ENCODE assay signal across 22 mouse cellular contexts in genomic region chr9:21889229-21889628, GRCm38 (mm10). TPM values are rescaled to one million over a fixed set of nuclear protein-coding genes. Genes with fewer than 3 reads are reported as not detected.
A peak's percentile ranks its signal among the peaks of the same experiment; 100 is the strongest.
DNase-seq lines count a peak whose midpoint lies in the region; ATAC-seq and TF ChIP-seq lines count a peak whose summit lies in the region.
"Had no signal": no experiment of that assay in that cellular context is flagged by ENCODE, and none has a peak within 500 bp of the region (broad histone marks: within the 10 kb centered on the region; RNA-seq: fewer than 3 reads in every experiment).

No protein-coding gene starts in this region.

- H3K27me3 ChIP-seq in kidney, embryonic 16.5 days (ENCODE audit: insufficient read depth, low read length), result no peaks in the 10 kb centered on the region
- no peaks in the 10 kb centered on the region for H3K27me3 ChIP-seq in ES-Bruce4 (ENCODE audit: control insufficient read depth, insufficient read depth, low read length, poor library complexity, severe bottlenecking)

- no peaks in the 10 kb centered on the region for H3K9me3 ChIP-seq in kidney, embryonic 16.5 days (ENCODE audit: low read length)
- H3K9me3 ChIP-seq in ES-Bruce4 (replicated peaks; ENCODE audit: control insufficient read depth, insufficient read depth, low read length, poor library complexity, severe bottlenecking), result peaks cover 4% of the 10 kb centered on the region; the same call in 1 of the 2 replicates
- H3K9me3 ChIP-seq: G1E; heart, embryonic 13.5 days; hindbrain, embryonic 13.5 days; limb, embryonic 12.5 days; neural tube, embryonic 15.5 days had no signal

- no peak for TF ChIP-seq EP300 in ES-Bruce4 (IDR thresholded peaks at IDR 0.05; ENCODE audit: insufficient read depth, low read depth, low read length)

- TF ChIP-seq POLR2A in ES-Bruce4 (IDR thresholded peaks at IDR 0.05; ENCODE audit: insufficient read depth, low read length), result no peak

- H3K4me2 ChIP-seq in kidney, embryonic 16.5 days (replicated peaks; ENCODE audit: low read depth, low read length), result no peak overlapping the region
- H3K4me2 ChIP-seq: heart, embryonic 13.5 days; hindbrain, embryonic 13.5 days; limb, embryonic 12.5 days; neural tube, embryonic 15.5 days had no signal

- H3K4me1 ChIP-seq in kidney, embryonic 16.5 days (ENCODE audit: insufficient read depth, low read length), result no peaks in the 10 kb centered on the region
- no peaks in the 10 kb centered on the region for H3K4me1 ChIP-seq in ES-Bruce4 (ENCODE audit: control insufficient read depth, insufficient read depth, low read length)
- H3K4me1 ChIP-seq: heart, embryonic 13.5 days; hindbrain, embryonic 13.5 days; limb, embryonic 12.5 days; midbrain, embryonic 10.5 days; neural tube, embryonic 15.5 days had no signal

- no peak overlapping the region for H3K27ac ChIP-seq in kidney, embryonic 16.5 days (ENCODE audit: low read length)
- no peak overlapping the region for H3K27ac ChIP-seq in ES-Bruce4 (ENCODE audit: insufficient read depth, low read length)
- H3K27ac ChIP-seq: heart, embryonic 13.5 days; hindbrain, embryonic 13.5 days; left cerebral cortex, adult 2 months; limb, embryonic 12.5 days; midbrain, embryonic 10.5 days; neural tube, embryonic 15.5 days had no signal

- H3K36me3 ChIP-seq in kidney, embryonic 16.5 days (ENCODE audit: insufficient read depth, low read length), result no peaks in the 10 kb centered on the region
- no peaks in the 10 kb centered on the region for H3K36me3 ChIP-seq in ES-Bruce4 (ENCODE audit: control insufficient read depth, insufficient read depth, low read length, poor library complexity, severe bottlenecking)
- H3K36me3 ChIP-seq: G1E; heart, embryonic 13.5 days; hindbrain, embryonic 13.5 days; limb, embryonic 12.5 days; midbrain, embryonic 10.5 days; neural tube, embryonic 15.5 days had no signal

- peak; percentile 21 to 49 for DNase-seq in kidney, postnatal 25 days
- peak; percentile 32 for DNase-seq in A20 (ENCODE audit: low read depth, low spot score)
- DNase-seq in frontal cortex, postnatal 25 days (ENCODE audit: low spot score in 2 of 2), result no peak
- no peak for DNase-seq in cerebellum, postnatal 10 days
- DNase-seq in right cerebral cortex, adult 2 months (ENCODE audit: low spot score in 2 of 2), result no peak
- DNase-seq: adrenal gland, postnatal 36 days; cerebellum, postnatal 25 days; gastrocnemius, postnatal 36 days; kidney, adult 11 months; retina, postnatal 1 day; spleen, adult 18-20 months; thymus, postnatal 4 days had no signal

- H3K4me3 ChIP-seq in kidney, embryonic 16.5 days (ENCODE audit: low read length), result no peak overlapping the region
- H3K4me3 ChIP-seq in ES-Bruce4 (ENCODE audit: low read depth, low read length), result no peak overlapping the region
- H3K4me3 ChIP-seq: heart, embryonic 13.5 days; hindbrain, embryonic 13.5 days; left cerebral cortex, adult 2 months; limb, embryonic 12.5 days; midbrain, embryonic 10.5 days; neural tube, embryonic 15.5 days had no signal

- WGBS in kidney, embryonic 16.5 days, result 55% methylated on average over 3 of the region's 3 CpGs

- H3K9ac ChIP-seq in kidney, embryonic 16.5 days (replicated peaks; ENCODE audit: low read length), result no peak overlapping the region
- no peak overlapping the region for H3K9ac ChIP-seq in ES-Bruce4 (ENCODE audit: low read depth, poor library complexity, severe bottlenecking)
- H3K9ac ChIP-seq: heart, embryonic 13.5 days; hindbrain, embryonic 13.5 days; limb, embryonic 12.5 days; neural tube, embryonic 15.5 days had no signal

- ATAC-seq in kidney, embryonic 16.5 days (ENCODE audit: low FRiP score, low TSS enrichment), result no peak
- peak; percentile 70 for ATAC-seq in megakaryocyte, adult 5-6 weeks (ENCODE audit: poor library complexity, severe bottlenecking)

- TF ChIP-seq CTCF in ES-Bruce4 (IDR thresholded peaks at IDR 0.05; ENCODE audit: low read depth, low read length), result peak; percentile 71

RNA-seq across cellular contexts. Expression of gene Rab3d, which starts 28.8 kb away (rescaled TPM):
- 14.2 and 14.4 TPM in 2 replicates for polyA plus RNA-seq in kidney, embryonic 16.5 days (2015; fragmentation: Nextera tagmentation; extraction: Ambion mirVana)
- 5.7 and 7.8 TPM in 2 replicates for polyA plus RNA-seq in ES-Bruce4 (2011; ENCODE audit: insufficient read depth, insufficient read length, low read depth, missing spikeins)
- 36.7 and 44.4 TPM in 2 replicates for total RNA-seq in megakaryocyte, adult 5-6 weeks (2015)
- 66.4 and 92.7 TPM in 2 replicates for total RNA-seq in megakaryocyte, adult 5-6 weeks (2017)

RNA-seq across cellular contexts. Expression of gene Dock6, which starts 36.8 kb away (rescaled TPM):
- polyA plus RNA-seq in kidney, embryonic 16.5 days (2015; fragmentation: Nextera tagmentation; extraction: Ambion mirVana), result 46.8 and 47.1 TPM in 2 replicates
- polyA plus RNA-seq in ES-Bruce4 (2011; ENCODE audit: insufficient read depth, insufficient read length, low read depth, missing spikeins), result 74.9 and 80.8 TPM in 2 replicates
- 2.3 and 2.6 TPM in 2 replicates for total RNA-seq in megakaryocyte, adult 5-6 weeks (2015)
- total RNA-seq in megakaryocyte, adult 5-6 weeks (2017), result 1.3 and 1.5 TPM in 2 replicates

RNA-seq across cellular contexts. Expression of gene Ccdc159, which starts 38.0 kb away (rescaled TPM):
- polyA plus RNA-seq in kidney, embryonic 16.5 days (2015; fragmentation: Nextera tagmentation; extraction: Ambion mirVana), result 5.4 and 6.0 TPM in 2 replicates
- polyA plus RNA-seq in ES-Bruce4 (2011; ENCODE audit: insufficient read depth, insufficient read length, low read depth, missing spikeins), result 2.9 and 4.9 TPM in 2 replicates
- 0.22 and 1.0 TPM in 2 replicates for total RNA-seq in megakaryocyte, adult 5-6 weeks (2015)
- total RNA-seq in megakaryocyte, adult 5-6 weeks (2017), result 0.53 TPM in 1 of 2 replicates, not detected in the other

RNA-seq across cellular contexts. Expression of gene Tmem205, which starts 38.1 kb away (rescaled TPM):
- 70.3 and 75.4 TPM in 2 replicates for polyA plus RNA-seq in kidney, embryonic 16.5 days (2015; fragmentation: Nextera tagmentation; extraction: Ambion mirVana)
- 19.9 and 21.4 TPM in 2 replicates for polyA plus RNA-seq in ES-Bruce4 (2011; ENCODE audit: insufficient read depth, insufficient read length, low read depth, missing spikeins)
- total RNA-seq in megakaryocyte, adult 5-6 weeks (2015), result 40.9 and 48.2 TPM in 2 replicates
- 8.0 and 14.1 TPM in 2 replicates for total RNA-seq in megakaryocyte, adult 5-6 weeks (2017)

RNA-seq across cellular contexts. Expression of gene Plppr2, which starts 47.6 kb away (rescaled TPM):
- polyA plus RNA-seq in kidney, embryonic 16.5 days (2015; fragmentation: Nextera tagmentation; extraction: Ambion mirVana), result 10.4 and 10.7 TPM in 2 replicates
- 5.4 and 5.6 TPM in 2 replicates for polyA plus RNA-seq in ES-Bruce4 (2011; ENCODE audit: insufficient read depth, insufficient read length, low read depth, missing spikeins)
- 0.57 and 0.96 TPM in 2 replicates for total RNA-seq in megakaryocyte, adult 5-6 weeks (2015)
- 0.65 TPM in 1 of 2 replicates, not detected in the other for total RNA-seq in megakaryocyte, adult 5-6 weeks (2017)

Comparison
In these comparisons a context has a peak if more than half of its experiments do, and no peak if none do; other contexts are left out.
1. DNase-seq: peak in kidney, postnatal 25 days (2 of 2) and A20 (single experiment); none in frontal cortex, postnatal 25 days (0 of 2), cerebellum, postnatal 10 days (0 of 2) and right cerebral cortex, adult 2 months (0 of 2).